Mouse (Mus musculus): ENCODE results near the gene Spry2. TPM values are rescaled to one million over a fixed set of nuclear protein-coding genes. Genes with fewer than 3 reads are reported as not detected.

Spry2 gene
- polyA plus RNA-seq, 1 experiment from 2014 or later, result 65.5 TPM

DNA sequence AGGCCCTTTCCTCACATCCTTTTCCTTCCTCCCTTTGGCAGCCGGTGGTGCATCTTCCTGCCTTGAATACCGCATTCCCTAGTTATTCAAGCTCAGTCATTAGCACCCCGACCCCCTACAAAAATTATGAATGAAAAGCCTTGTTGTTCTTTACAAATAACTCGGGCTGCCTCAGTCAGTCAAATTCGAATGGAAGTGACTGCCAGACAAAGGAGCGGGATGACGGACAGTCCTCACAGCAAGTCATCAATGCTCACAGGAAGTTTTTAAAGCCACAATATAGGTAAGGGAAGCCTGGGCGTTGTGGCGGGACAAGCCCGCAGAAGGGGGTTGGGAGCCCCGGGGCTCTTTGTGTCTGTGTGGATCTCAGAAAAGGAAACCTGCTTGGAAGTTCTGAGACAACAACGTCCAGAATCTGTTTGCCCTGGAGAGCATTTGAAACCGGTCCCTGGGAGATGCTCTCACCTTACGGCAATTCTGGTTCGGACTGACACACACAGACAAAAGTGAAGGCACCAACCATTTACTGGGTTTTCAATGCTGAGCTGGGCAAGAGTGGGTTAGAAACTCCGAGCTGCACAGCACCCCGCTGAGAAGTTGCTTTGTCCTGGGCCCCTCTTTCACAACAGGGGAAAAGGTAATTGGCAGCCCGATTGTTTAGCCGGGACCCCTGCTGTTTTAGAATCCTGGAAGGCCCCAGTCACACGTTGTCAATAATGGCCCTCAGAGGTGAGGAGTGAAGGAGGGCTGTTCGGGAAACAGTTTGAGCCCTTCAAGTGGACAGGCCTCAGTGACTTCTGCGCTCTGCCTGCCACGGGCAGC lies 24.0 kb upstream of the Spry2 start:
- Histone ChIP-seq H3K36me3 (ENCODE audit: control insufficient read depth, insufficient read depth, low read length) (no peaks in the 10 kb centered on the region), H3K4me3 (ENCODE audit: low read depth, low read length) (no peak overlapping the region), H3K4me2 (replicated peaks; ENCODE audit: low read depth, low read length) (peak overlapping the region; percentile 18; the same call in 1 of the 2 replicates), H3K4me1 (ENCODE audit: control insufficient read depth, insufficient read depth, low read length) (peaks cover 27% of the 10 kb centered on the region), H3K9me3 (ENCODE audit: control insufficient read depth, low read depth, low read length) (no peaks in the 10 kb centered on the region), H3K9ac (replicated peaks; ENCODE audit: low read depth, low read length) (no peak overlapping the region), H3K27ac (ENCODE audit: low read length) (no peak overlapping the region; the same call in 1 of the 2 replicates), H3K27me3 (ENCODE audit: control insufficient read depth, insufficient read depth, low read length) (no peaks in the 10 kb centered on the region)
- 23% methylated on average over 23 of the region's 23 CpGs for WGBS
- no peak for ATAC-seq (ENCODE audit: insufficient number of reproducible peaks, insufficient read depth, low FRiP score, low read depth)

DNA sequence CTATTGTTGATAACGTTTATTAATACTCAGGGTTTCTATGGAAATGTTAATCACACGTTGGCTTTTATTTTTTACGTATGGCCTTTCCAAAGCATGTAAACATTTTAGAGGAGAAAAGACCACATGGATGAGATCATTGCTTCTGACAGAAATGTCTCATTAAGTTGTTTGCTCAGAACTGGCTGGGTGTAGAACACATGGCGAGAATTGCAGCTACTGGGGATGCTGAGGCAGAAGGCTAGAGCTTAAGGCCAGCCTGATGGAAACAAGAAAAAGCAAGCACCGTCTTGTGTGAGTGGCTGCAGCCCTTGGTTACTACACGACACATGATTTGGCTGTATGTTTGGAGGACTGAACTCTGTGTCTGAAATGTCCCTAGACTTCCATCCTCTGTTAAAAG lies 10.6 kb upstream of the Spry2 start:
- no peaks in the 10 kb centered on the region for H3K9me3 ChIP-seq (ENCODE audit: control insufficient read depth, low read depth, low read length)
- no peaks in the 10 kb centered on the region for H3K36me3 ChIP-seq (ENCODE audit: control insufficient read depth, insufficient read depth, low read length)
- no peak for ATAC-seq (ENCODE audit: insufficient number of reproducible peaks, insufficient read depth, low FRiP score, low read depth)
- H3K27me3 ChIP-seq (ENCODE audit: control insufficient read depth, insufficient read depth, low read length), result no peaks in the 10 kb centered on the region
- 52% methylated on average over 6 of the region's 6 CpGs for WGBS
- no peak overlapping the region for H3K4me3 ChIP-seq (ENCODE audit: low read depth, low read length)
- no peaks in the 10 kb centered on the region for H3K4me1 ChIP-seq (ENCODE audit: control insufficient read depth, insufficient read depth, low read length)
- H3K4me2 ChIP-seq (replicated peaks; ENCODE audit: low read depth, low read length), result no peak overlapping the region
- no peak overlapping the region for H3K9ac ChIP-seq (replicated peaks; ENCODE audit: low read depth, low read length)
- H3K27ac ChIP-seq (ENCODE audit: low read length), result no peak overlapping the region

DNA sequence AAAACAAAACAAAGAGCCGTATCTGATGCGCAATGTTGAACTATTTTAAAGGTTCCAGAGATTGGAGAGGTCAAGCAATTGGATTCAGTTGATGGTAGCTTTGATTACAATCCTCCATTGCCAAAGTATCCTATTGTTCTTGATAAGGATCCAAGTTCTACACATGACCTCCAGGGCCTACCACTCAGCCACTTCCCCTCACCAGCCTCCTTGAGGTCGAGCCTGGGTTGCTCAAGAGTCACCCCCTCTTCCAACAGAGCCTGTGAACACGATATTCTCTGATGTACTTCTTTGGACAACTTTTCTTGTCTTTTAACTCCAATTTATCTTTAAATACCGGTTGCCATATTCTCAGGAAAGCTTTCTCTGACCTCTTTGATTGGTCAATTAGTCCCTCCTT lies 9.3 kb upstream of the Spry2 start:
- Histone ChIP-seq H3K27ac (ENCODE audit: low read length) (no peak overlapping the region), H3K9me3 (ENCODE audit: control insufficient read depth, low read depth, low read length) (no peaks in the 10 kb centered on the region), H3K36me3 (ENCODE audit: control insufficient read depth, insufficient read depth, low read length) (no peaks in the 10 kb centered on the region), H3K4me2 (replicated peaks; ENCODE audit: low read depth, low read length) (no peak overlapping the region), H3K9ac (replicated peaks; ENCODE audit: low read depth, low read length) (no peak overlapping the region), H3K4me1 (ENCODE audit: control insufficient read depth, insufficient read depth, low read length) (no peaks in the 10 kb centered on the region), H3K27me3 (ENCODE audit: control insufficient read depth, insufficient read depth, low read length) (no peaks in the 10 kb centered on the region), H3K4me3 (ENCODE audit: low read depth, low read length) (no peak overlapping the region)
- no peak for ATAC-seq (ENCODE audit: insufficient number of reproducible peaks, insufficient read depth, low FRiP score, low read depth)
- WGBS, result 90% methylated on average over 5 of the region's 5 CpGs

DNA sequence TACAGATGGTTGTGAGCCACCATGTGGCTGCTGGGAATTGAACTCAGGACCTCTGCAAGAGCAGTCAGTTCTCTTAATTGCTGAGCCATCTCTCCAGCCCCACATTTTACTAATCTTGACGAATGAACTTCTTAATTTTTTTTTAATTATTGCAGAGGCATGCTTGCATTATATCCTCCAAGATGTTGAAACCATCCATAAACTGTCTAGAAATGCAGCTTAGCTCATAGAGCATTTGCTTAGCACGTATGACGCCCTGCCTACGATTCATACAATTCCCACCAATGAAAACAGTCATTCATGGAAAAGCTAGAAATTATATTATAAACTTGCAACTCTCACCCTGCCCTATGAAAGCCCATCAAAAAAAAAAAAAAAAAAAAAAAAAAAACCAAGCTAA lies 8.9 kb upstream of the Spry2 start:
- H3K9ac ChIP-seq (replicated peaks; ENCODE audit: low read depth, low read length), result no peak overlapping the region
- WGBS, result 96% methylated on average over 4 of the region's 4 CpGs
- no peak overlapping the region for H3K27ac ChIP-seq (ENCODE audit: low read length)
- no peak overlapping the region for H3K4me2 ChIP-seq (replicated peaks; ENCODE audit: low read depth, low read length)
- H3K36me3 ChIP-seq (ENCODE audit: control insufficient read depth, insufficient read depth, low read length), result no peaks in the 10 kb centered on the region
- no peaks in the 10 kb centered on the region for H3K27me3 ChIP-seq (ENCODE audit: control insufficient read depth, insufficient read depth, low read length)
- no peaks in the 10 kb centered on the region for H3K9me3 ChIP-seq (ENCODE audit: control insufficient read depth, low read depth, low read length)
- no peak for ATAC-seq (ENCODE audit: insufficient number of reproducible peaks, insufficient read depth, low FRiP score, low read depth)
- H3K4me1 ChIP-seq (ENCODE audit: control insufficient read depth, insufficient read depth, low read length), result no peaks in the 10 kb centered on the region
- no peak overlapping the region for H3K4me3 ChIP-seq (ENCODE audit: low read depth, low read length)

DNA sequence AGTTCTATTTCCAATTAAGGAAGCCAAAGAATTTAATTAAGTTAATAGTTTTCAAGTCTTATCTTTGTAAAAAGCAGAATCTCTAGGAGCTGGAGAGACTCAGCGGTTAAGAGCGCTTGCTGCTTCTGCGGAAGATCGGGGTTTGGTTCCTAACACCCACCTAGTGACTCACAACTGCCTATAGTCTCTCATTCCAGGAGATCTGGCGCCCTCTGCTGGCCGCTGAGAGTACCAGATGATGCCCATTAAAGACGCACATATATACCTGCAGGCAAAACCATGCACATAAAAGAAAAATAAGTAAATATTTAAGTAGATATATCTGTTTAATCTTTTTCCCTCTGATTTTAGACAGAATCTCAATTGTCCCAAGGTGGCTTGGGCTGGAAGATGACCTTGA lies 6.2 kb upstream of the Spry2 start:
- Histone ChIP-seq H3K4me1 (ENCODE audit: control insufficient read depth, insufficient read depth, low read length) (no peaks in the 10 kb centered on the region), H3K9me3 (ENCODE audit: control insufficient read depth, low read depth, low read length) (no peaks in the 10 kb centered on the region), H3K9ac (replicated peaks; ENCODE audit: low read depth, low read length) (no peak overlapping the region), H3K27ac (ENCODE audit: low read length) (no peak overlapping the region), H3K27me3 (ENCODE audit: control insufficient read depth, insufficient read depth, low read length) (no peaks in the 10 kb centered on the region), H3K36me3 (ENCODE audit: control insufficient read depth, insufficient read depth, low read length) (no peaks in the 10 kb centered on the region), H3K4me2 (replicated peaks; ENCODE audit: low read depth, low read length) (no peak overlapping the region), H3K4me3 (ENCODE audit: low read depth, low read length) (no peak overlapping the region)
- WGBS, result 88% methylated on average over 7 of the region's 7 CpGs
- no peak for ATAC-seq (ENCODE audit: insufficient number of reproducible peaks, insufficient read depth, low FRiP score, low read depth)

DNA sequence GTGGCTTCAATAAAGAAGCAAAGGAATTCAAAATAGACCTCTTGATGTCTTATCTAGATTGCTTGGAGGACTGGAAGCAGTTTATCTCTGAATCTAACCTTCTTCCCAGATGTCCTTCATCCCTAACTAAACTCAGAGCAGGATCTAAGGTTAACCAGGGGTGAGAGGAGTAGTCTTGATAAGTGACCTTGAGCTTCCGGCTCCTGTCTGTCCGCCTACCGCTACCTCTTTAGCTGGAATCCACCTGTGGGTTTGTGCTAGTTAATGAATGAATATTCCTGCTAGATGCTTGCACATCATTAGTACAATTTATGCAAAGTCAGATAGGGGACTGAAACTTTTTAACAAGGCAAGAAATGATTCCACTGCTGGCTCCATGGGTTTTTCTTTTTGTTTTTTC lies 4.2 kb upstream of the Spry2 start:
- Histone ChIP-seq H3K27ac (ENCODE audit: low read length) (no peak overlapping the region), H3K36me3 (ENCODE audit: control insufficient read depth, insufficient read depth, low read length) (no peaks in the 10 kb centered on the region), H3K9me3 (ENCODE audit: control insufficient read depth, low read depth, low read length) (no peaks in the 10 kb centered on the region), H3K27me3 (ENCODE audit: control insufficient read depth, insufficient read depth, low read length) (no peaks in the 10 kb centered on the region), H3K4me2 (replicated peaks; ENCODE audit: low read depth, low read length) (no peak overlapping the region), H3K4me3 (ENCODE audit: low read depth, low read length) (no peak overlapping the region), H3K9ac (replicated peaks; ENCODE audit: low read depth, low read length) (no peak overlapping the region), H3K4me1 (ENCODE audit: control insufficient read depth, insufficient read depth, low read length) (no peaks in the 10 kb centered on the region)
- ATAC-seq (ENCODE audit: insufficient number of reproducible peaks, insufficient read depth, low FRiP score, low read depth), result no peak
- WGBS, result 79% methylated on average over 3 of the region's 3 CpGs

DNA sequence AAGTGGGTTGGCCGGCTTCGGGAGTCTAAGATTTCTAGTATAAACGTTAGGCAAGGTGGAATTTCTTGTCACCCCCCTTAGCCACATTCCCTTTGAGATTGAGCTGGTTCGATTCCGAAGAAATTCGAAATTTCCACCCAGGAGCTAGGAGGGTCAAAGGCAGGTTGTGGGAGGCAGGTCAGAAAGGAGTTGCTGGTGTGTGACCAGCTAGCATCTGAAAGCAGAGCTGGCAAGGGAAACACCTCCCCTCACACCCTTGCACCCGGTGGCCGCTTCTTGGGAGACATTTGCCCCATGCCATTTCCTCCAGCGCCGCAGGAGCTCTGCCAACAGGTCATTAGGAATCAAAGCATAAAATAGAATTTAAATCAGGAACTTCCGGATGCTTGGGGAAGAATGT lies 2.5 kb upstream of the Spry2 start:
- ATAC-seq (ENCODE audit: insufficient number of reproducible peaks, insufficient read depth, low FRiP score, low read depth), result no peak
- no peaks in the 10 kb centered on the region for H3K4me1 ChIP-seq (ENCODE audit: control insufficient read depth, insufficient read depth, low read length)
- H3K27me3 ChIP-seq (ENCODE audit: control insufficient read depth, insufficient read depth, low read length), result no peaks in the 10 kb centered on the region
- WGBS, result 13% methylated on average over 11 of the region's 11 CpGs
- H3K4me2 ChIP-seq (replicated peaks; ENCODE audit: low read depth, low read length), result peak overlapping the region; percentile 96
- no peaks in the 10 kb centered on the region for H3K9me3 ChIP-seq (ENCODE audit: control insufficient read depth, low read depth, low read length)
- H3K27ac ChIP-seq (ENCODE audit: low read length), result peak overlapping the region; percentile 99; the same call in 1 of the 2 replicates
- peak overlapping the region; percentile 81 for H3K4me3 ChIP-seq (ENCODE audit: low read depth, low read length)
- no peaks in the 10 kb centered on the region for H3K36me3 ChIP-seq (ENCODE audit: control insufficient read depth, insufficient read depth, low read length)
- H3K9ac ChIP-seq (replicated peaks; ENCODE audit: low read depth, low read length), result no peak overlapping the region

DNA sequence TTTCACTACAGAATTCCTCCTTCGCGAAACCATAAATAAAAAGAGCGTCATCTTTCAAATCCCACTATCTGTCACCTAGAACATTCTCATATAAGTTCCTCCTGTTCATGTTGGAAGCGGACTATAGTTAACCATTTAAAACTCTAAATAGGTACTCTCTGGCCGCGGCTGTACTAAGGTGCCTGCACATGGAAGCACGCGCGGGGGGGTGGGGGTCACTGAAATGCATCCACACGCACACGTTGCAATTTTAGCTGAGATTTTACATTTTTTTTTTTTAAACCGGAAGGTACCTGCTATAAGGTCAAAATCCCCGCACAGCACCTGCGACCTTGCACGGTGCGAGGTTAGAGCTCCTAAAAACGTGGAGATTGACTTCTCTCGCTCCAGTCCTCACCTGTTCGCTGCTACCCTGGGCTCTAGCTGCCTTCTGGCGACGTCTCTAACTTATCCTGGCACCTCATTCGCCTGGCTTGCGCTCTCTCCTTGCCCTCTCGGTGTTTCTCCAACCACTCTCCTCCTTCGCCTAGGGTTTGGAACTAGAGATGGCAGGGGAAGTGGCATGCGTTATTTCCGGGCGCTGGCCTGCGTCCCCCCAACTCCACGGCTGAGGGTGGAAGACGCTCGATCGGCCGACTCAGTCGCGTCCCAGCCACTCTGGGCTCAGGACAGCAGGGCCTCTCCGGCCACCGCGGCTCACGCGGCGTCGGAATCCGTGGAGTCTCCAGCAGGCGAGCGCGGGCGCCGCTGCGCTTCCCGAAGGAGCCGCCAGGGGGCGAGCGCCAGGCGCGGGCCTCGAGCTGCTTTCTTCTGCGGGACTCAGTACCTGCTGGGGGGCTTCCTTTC lies 1.9 kb upstream of the Spry2 start:
- Histone ChIP-seq H3K4me1 (ENCODE audit: control insufficient read depth, insufficient read depth, low read length) (no peaks in the 10 kb centered on the region), H3K27me3 (ENCODE audit: control insufficient read depth, insufficient read depth, low read length) (no peaks in the 10 kb centered on the region), H3K27ac (ENCODE audit: low read length) (peak overlapping the region; percentile 99), H3K9me3 (ENCODE audit: control insufficient read depth, low read depth, low read length) (no peaks in the 10 kb centered on the region), H3K4me3 (ENCODE audit: low read depth, low read length) (peak overlapping the region; percentile 81), H3K4me2 (replicated peaks; ENCODE audit: low read depth, low read length) (peak overlapping the region; percentile 96), H3K36me3 (ENCODE audit: control insufficient read depth, insufficient read depth, low read length) (no peaks in the 10 kb centered on the region), H3K9ac (replicated peaks; ENCODE audit: low read depth, low read length) (peak overlapping the region; percentile 90)
- peak; percentile 15; the same call in 1 of the 2 replicates for ATAC-seq (ENCODE audit: insufficient number of reproducible peaks, insufficient read depth, low FRiP score, low read depth)
- under 1% methylated on average over 58 of the region's 58 CpGs for WGBS

All from stomach, embryonic 14.5 days (tissue).